Mouse (Mus musculus) left cerebral cortex, adult 9 months (tissue): ENCODE results near the gene Olfr149.
"Not testable (repeated sequence)": the region's sequence is repeated elsewhere in the genome, so short reads cannot be mapped to it uniquely, and the experiment has no call there.

Experiments used
- DNase-seq, 2 experiments: peaks; one replicate each; pipeline ENCODE4 v3.0.0; 2022; ENCODE audit warnings: low spot score in 2 of 2

Olfr149 gene

DNA sequence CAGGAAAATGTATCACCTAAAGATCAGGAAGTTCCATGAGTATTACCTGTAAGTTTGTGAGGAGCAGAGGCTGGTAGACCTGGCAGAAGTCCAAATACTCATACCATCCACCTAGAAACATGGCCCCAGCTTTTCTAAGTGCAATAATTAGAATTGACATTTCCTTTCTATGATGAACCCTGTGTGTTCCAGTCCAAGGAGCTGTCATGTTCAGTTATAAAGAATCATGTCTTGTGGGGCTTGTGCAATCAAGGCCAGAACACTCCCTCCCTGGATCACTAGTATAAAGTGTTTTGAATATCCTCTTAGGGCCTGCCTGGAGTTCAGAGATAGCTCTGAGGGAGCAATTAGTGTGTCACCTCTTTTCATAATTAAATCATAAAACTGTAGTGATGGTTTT is at the start of gene Olfr149:
Olfr149 (minus strand) TSS at position 101 of the 400 bp plus-strand sequence.
- DNase-seq = no peak

DNA sequence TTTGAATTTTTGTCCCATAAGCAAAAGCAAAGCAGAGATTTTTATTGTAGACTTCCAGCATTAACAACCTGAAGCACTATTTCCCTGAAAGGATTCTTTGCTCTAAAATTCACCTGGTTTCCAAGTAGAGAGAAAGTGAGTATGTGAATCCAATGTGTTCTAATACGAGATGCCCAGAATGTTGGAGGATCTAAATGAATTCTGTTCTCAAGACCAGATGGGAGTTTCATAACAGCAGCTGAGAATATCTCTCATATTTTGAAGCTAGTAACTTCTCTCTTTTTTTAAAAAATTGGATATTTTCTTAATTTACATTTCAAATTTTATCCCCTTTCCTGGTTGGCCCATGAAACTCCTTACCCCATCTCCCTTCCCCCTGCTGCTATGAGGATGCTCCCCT is 39.5 kb upstream of the Olfr149 start:
- DNase-seq = peak in 1 of 2 experiments; percentile 1

DNA sequence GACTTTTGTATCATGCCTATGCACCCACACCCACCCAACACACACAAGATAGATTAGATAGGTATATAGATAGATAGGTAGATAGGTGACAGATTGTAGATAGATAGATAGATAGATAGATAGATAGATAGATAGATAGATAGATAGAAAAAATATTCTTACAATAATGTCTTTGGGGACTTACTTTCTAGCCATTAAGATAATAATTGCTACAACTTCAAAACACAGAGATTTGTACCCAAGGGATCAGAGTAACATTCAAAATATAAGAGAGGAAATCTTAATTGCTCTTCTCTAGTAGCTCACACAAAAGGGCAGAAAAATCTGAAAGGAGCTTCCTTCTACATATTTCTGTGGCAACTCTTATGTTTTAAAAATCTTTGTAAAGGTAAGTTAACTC is 39.0 kb upstream of the Olfr149 start, which contains the start of gene Olfr967:
Olfr967 (plus strand) TSS at position 301 of the 400 bp plus-strand sequence.
- DNase-seq = no peak

DNA sequence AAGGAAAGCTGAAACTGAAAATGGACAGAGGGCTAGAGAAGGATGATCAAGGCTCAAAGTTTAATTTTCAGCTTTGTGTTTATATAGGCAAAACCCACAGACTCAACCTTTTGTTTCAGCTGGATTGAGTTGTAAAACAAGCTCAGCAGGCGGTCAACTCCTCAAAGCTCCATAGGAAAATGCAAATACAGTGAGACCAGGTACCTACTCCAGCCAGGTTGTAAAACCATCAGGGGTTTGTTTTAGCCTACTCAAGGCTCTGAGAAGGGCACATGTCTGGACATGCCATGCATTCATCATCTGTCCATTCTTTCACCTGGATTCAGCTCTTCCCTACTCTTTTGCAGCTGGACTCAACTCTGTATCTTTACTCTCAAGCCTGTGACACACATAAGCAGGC is 33.8 kb upstream of the Olfr149 start:
- DNase-seq = no peak

DNA sequence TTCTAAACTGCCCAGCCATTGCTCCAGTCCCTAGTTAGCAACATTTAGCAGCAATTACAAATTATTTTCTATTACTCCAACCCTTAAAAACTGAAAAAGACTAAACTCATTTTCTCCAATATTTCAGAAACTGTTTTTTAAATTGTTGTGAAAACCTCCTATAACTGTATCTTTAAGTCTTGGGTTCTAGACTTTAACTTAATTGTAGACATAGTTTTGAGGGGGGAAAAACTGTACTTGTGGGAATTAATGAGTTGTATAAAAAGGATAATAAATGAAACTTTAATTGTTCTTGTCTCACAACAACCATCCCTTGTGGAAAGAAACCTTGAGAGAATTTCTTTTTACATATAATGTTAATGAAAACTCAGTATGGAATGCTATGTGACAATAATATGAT is 23.8 kb upstream of the Olfr149 start, which contains the start of gene Olfr150:
Olfr150 (plus strand) TSS at position 301 of the 400 bp plus-strand sequence.
- DNase-seq = no peak

DNA sequence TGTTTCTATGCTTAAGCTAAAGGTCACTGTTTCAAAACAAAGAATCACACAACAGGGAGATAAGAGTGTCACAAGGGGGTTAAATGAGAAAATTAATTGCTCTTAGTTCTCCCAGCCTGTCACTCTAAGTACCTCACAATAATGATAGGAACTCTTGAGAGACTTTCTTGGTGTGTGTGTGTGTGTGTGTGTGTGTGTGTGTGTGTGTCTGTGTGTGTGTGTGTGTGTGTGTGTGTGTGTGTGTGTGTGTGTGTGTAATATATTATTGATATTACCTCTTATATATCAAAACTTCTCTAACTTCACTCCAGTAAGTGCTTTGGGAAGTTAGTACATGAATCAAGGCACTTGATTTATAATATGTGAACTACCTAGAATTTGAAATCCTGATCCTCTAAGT is 4.1 kb upstream of the Olfr149 start, which contains the start of gene Olfr965:
Olfr965 (plus strand) TSS at position 301 of the 400 bp plus-strand sequence.
- DNase-seq = no peak

DNA sequence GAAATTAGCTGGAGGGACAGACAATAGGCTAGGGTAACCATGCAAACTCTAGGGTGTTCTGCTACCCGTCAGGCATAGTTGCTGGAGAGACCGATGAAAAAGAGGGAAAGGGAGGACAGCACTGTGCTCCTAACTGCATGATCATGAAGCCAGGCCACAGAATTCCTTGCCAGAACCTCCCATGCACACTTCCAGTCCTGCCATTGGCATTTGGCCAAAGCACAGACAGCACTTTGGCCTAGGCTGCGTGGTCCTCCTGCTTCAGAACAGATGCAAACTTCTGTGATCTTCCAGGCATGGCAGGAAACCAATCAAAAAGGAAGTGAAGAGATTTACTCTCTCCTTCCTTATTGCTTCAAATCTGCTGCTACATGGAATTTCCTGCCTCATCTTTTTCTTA is 2.0 kb upstream of the Olfr149 start:
- DNase-seq = no peak

DNA sequence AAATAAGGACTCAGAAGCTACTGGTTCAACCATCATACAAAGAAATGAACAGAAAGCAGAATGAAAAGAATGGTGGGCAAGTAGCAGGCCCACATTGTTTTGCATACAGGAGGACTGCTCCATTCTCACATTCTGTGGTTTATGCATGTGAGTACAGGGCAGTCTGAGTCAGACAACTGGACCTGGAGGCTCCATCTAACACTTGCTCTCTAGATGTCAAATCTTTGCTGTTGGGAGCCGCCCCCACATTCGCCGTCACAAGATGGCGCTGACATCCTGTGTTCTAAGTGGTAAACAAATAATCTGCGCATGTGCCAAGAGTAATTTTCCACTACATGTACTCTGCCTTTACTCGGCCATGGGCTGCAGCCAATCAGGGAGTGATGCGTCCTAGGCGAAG is 5.8 kb downstream of the Olfr149 start:
- not testable (repeated sequence) for DNase-seq

DNA sequence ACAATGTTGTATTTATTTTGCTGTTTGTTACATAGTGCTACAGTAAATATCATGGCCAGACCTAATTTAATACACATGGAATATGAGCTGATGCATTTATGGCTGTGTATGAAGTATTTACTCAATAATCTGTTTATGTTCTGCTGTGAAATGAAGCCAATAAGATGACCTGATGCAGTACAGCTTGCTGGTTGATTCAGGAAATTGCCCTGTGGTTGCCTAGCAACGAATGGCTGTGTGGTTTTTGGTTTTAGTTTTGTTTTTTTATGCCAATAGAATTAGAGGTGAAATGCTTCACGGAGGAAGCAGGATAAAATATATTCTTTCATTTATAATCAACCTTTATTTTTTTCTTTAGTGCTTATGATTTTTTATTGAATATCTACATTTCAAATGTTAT is 27.6 kb downstream of the Olfr149 start:
- DNase-seq = no peak

DNA sequence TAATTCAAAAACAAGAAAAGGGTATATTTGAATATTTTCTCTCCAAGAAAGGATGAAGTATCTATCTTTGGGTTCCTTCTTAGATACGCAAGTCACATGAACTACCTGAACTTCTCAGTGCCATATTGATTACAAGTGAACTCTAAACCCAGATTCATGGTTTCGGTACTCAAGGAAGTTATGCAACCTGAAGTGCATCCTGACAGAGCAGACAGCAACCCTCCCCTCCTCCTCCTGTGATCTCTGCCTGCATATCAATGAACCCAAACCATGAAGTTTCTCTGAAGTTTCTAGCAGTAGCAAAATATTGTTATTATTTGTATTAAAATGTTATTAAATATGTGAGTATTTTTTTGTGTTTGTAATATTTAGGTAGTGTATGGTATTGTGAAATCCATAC is 28.4 kb downstream of the Olfr149 start:
- DNase-seq = no peak

DNA sequence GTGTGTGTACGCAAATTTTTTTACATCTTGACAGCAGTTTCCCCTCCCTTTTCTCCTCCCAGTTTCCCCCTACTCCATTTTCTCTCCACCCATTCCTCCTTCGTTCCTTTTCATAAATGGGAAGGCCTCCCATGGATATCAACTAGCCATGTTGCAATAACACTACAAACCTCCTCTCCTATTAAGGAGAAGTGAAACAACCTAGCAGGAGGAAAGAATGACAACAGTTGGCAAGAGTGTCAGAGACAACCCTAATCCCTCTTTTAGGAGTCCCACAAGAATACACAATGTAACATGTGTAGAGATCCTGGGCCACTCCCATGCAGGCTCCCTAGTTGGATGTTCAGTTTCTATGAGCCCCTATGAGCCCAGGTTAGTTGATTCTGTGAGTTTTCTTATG is 32.1 kb downstream of the Olfr149 start:
- no peak for DNase-seq

DNA sequence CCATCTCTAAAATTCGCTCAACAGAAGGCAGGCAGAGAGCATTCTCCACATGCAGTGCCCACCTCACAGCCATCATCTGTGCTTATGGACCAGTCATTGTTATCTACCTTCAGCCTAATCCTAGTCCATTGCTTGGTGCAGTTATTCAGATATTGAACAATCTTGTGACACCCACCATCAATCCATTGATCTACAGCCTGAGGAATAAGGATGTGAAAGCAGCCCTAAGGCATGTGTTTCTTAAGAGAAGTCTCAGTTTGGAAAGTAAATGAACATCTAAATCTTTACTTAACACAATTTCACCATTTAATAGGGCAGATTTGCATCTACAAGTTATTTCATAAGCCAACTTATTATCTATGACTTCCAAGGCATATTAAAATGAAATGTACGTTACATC is 37.2 kb downstream of the Olfr149 start:
- DNase-seq = no peak

DNA sequence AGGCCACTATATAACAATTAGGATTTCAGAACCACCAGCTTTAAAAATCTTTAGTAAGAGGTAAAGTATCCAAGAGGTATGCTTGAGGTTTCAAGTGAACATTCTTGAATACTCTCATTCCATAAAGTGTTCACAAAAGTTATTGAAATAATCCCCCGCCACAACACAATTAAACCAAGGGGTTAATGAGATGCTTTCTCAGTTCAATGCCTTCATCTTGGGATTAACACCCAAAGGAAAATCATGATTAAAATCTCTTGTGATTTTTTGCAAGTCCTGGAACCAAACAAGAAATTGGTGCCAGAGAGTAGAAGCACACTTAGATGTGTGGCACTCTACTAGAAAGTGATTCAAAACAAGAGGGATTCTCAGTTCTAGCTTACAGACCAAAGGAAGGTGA is 40.0 kb downstream of the Olfr149 start, which contains the start of gene Olfr963:
Olfr963 (plus strand) TSS at position 301 of the 400 bp plus-strand sequence.
- DNase-seq = no peak

DNA sequence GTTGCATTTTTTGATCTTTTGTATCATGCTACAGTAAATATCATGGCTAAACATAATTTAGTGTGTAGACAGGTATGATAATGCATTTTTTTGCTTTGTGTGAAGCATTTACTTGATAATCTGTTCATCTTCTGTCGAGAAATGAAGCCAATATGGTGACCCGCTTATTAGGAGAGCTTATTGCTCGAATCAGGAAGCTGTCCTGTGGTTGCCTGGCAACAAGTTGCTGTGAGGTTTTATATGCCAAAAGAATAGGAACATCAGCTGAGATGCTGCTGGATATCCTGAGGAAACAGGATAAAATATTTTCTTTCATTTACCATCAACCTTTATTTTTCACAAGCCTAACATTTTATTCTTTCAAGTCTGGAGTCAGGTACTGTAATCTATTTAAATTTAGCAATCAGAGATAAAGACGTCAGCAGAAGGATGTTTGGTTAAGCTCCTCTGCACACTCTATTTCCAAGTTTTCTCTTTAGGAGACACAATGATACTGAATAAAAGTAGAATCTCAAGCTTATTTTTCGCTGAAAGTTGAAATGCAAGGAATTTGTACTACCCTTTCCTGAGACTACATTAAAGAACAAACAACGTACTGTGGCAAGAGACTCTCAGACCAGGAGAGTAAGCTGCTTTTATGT is 52.0 kb downstream of the Olfr149 start:
- DNase-seq = no peak
